Mouse (Mus musculus): ENCODE data around the gene Pgk1.
"Not testable (repeated sequence)": the region's sequence is repeated elsewhere in the genome, so short reads cannot be mapped to it uniquely, and the experiment has no call there.

Gene Pgk1

DNA sequence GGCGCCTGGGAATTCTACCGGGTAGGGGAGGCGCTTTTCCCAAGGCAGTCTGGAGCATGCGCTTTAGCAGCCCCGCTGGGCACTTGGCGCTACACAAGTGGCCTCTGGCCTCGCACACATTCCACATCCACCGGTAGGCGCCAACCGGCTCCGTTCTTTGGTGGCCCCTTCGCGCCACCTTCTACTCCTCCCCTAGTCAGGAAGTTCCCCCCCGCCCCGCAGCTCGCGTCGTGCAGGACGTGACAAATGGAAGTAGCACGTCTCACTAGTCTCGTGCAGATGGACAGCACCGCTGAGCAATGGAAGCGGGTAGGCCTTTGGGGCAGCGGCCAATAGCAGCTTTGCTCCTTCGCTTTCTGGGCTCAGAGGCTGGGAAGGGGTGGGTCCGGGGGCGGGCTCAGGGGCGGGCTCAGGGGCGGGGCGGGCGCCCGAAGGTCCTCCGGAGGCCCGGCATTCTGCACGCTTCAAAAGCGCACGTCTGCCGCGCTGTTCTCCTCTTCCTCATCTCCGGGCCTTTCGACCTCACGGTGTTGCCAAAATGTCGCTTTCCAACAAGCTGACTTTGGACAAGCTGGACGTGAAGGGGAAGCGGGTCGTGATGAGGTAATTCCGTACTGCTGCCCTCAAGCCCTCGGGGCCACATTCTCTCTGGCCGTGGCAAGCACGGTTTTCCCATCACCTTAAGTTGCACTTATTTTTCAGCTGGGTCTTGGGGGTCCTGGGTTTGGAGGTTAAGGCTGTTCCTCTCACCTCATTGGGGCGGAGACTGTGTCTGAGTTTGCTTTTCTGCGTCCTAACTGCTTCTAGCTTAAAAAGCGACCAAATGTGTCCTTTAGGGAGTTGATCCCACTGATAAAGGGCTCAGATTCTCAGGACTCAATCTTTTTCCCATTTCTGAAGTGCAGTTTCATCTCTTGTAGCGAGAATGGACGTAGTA, at the start of gene Pgk1:
TSS of gene Pgk1 (plus strand) at position 388 of the 937 bp plus-strand sequence.
- DNase-seq: peak; percentile 92

DNA sequence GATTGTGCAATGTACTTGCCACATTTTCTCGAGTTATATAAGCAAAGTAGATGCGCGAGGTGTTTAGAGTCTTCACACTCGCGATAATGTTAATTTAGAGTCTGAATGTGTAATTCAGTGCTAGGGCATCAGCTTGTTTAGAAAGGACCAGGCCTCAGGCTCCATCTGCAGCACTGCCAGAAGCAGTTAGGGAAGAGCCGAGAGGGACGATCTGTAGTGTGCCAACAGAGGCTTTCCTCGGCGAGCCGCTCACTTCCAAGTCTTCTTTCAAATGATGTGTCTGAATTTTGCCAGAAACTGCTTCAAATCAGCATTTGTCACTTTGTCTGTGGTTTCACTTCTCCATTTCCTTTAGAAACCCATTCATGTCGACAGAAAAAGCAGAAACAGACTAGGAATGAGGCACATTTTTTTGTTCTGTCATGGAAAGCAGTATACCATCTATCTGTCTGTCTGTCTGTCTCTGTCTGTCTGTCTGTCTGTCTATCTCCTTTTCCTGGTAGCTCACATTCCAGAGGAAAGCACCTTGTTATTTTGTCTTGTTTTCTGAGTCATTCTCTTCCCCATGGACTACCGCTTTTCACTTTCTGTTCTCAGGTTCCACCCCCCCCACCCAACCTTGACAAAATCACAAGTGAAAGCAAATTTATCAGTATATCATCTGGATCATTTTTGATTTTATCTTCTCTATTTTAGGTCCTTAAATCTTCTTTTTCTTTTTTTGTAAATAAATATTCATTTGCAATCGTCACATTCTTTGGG, 47.4 kb upstream of the Pgk1 start:
- no peak for DNase-seq

DNA sequence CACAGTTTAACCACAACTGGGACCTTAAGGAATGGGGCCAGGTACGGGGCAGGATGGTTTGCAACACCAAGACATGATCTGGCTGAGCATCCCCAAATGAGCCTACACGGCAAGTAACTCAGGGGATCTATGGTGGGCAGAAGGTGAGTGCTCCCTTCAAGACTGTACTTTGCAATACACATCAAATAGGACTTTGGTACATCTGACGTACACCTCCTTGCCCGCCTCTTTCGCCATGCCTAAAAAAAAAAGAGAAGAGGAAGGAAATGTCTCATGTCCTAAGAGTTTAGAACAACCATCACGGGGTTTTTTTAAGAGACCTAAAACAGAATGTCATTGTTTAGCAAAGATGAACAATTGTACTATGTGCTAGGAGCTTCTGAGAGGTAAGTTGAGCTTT, 44.0 kb upstream of the Pgk1 start, which contains the start of gene Tlr13:
TSS of gene Tlr13 (plus strand) at position 269 of the 400 bp plus-strand sequence.
- DNase-seq: no peak

DNA sequence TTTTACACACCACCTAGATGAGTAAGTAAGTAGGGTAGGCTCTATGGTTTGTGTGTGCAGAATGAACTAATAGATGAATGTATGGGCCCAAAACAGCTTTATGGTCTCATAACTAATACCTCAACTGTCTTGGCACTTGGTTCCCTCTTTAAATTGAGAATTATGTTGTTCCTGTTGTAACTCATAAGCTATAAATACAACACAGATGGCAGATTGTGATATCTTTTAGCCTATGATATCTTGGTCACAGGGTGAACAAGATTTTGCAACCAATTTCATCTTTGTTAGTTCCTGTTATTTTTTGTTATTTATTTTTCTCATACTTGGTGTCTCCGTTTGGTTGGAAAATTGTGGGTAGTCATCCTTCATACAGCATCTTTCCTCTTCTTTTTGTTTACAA, 38.7 kb upstream of the Pgk1 start:
- DNase-seq: no peak

DNA sequence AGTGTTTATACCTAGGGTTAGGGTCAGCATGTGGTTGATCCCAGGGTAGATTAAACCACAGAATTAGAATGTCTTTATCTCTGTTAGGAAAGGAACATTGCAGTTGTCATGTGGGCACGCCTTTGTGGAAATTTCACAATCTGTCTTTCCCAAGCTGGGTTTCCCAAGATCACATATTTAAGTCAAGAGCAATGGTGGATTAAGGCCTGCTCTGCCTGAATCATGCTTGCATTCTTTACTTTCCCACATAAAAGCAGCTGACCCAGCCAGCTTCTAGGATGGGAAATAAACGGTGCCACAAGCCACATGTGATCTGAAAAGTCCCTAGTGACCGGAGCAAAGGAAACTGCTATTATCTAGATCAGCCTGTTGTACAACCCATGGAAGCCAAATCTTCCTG, 37.4 kb upstream of the Pgk1 start:
- no peak for DNase-seq

DNA sequence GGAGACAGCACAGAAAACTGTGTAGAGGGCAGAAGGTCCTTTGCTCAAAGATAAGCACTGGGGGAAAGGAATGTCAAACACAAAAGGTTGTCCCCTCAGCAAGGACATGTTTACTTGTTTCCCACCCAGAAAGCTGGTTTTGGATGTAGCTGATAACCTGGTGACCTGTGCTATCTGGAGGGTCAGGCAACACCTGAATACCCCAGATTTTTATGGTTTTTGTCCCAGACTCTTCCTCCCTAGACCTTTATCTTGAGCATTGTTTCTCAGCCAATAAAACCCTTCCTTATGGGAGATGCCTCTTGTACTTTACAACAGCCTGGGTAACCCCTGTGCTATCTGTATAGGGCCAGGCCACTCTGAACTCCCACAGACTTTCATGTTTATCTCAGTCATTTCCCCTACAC, 32.7 kb upstream of the Pgk1 start:
- DNase-seq: no peak

DNA sequence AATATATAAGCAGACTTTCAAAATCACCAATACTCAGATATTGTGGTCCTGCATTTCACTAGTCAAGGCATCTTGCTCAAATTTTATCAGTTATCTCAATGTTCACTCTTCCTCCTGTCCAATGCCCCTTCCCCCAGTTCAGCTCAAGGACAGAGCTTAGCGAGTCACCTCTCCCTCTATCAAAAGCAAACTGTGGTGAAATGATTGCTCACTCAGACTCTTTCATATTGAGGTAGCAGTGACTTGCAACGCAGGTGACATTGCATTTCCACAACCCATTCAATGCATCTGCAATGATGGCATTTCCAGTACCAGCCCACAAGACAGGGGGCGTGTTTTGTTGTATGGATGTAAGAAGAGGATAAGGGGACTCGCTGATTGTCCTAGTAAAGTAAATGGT, 31.0 kb upstream of the Pgk1 start:
- no peak for DNase-seq

DNA sequence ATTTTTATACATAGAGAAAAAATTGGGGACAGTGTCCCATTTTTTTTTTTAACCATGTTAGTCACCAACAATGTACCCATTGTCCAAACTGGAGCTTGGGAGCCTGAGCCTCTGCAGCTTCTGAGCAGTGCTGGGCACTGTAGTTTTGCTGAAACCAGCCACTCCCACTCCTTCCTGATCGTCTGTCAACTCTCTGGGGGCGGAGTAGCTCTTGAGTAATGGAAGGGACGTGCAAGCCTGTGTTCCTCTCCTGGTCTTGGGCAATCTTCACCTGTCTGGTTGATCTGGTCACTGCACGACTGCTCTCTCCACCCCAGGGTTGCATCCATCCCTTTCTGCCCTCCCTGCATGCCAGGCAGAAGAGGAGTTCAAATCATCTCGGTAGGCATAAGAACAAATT, 22.9 kb upstream of the Pgk1 start:
- no peak for DNase-seq

DNA sequence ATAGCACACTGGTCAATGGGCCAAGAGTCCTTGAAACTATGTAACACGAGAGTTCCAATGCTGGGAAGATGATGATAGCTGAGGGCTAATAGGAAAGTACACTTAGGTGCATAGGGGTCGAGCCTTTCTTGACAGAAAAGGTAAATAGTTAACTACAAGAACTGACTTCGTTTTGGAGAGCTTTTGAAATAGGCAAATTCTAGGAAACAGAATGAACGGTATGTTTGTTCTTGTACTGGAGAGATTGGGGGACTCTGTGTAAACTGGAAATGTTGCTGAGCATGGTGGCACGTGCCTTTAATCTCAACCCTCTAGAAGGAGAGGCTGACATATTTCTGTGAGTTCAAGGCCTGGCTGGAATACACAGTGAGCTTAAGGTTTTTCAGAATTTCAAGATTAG, 22.3 kb upstream of the Pgk1 start:
- DNase-seq: no peak

DNA sequence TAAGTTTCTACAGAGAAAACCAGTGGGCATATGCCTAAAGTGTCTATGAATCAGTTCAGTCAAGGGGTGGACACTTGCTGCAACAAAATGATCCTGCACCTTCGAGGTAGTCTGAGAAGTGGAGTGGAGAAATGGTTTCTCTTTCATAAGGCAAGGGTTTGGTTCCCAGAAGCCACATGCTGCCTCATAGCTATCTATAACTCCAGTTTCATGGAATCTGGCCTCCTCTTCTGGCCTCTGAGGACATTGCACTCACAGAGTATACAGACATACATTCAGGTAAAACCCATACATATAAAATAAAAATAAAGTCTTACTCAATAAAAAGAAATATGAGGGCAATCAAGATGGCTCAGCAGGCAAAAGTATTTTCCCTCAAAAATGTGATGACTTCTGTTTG, 21.8 kb upstream of the Pgk1 start:
- no peak for DNase-seq

DNA sequence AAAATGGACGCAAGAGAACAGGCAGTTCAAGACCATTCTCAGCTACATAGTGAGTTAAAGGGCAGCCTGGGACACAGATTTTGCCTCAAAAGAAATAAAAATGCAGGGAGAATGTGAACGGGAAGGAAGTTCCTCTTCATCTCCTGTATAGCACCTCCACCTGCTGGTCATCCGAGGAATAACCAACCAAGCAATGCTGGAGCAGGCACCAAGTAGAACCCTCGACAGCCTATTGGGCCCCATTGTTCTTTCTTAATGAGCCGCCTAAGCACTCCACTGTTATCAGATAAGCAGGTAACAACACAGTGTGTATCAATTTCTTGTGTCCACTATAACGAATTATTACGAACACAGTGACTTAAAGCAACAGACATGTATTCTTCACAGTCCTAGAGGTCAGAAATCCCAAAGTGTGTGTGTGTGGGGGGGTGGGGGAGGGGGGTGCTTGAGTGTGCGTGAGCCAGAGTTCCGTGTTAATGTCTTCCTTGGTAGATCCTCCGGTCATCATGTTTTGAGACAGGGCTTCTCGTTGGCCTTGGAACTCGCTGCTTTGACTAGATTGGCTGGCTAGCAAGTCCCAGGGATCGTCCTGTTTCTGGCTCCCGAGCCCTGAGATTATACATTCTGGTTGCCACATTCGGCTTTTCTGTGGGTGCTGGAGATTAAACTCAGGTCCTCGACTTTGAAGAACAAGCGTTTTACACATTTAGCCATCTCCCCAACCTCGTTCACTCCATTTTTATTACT, 15.6 kb upstream of the Pgk1 start:
- peak; percentile 83 for DNase-seq

DNA sequence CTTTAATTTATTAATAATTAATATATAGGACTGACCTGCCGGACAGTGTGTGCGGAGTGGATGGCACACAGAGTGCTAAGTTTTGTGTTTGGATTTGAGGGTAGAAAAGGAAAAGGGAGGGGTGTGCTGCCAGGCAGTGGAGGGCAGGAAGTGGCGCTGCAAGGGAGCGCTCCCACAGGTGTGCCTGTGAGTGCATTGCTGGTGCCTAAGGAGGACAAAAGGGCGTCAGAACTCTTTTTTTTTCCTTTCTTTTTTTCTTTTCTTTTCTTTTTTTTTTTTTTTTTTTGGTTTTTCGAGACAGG, 15.1 kb upstream of the Pgk1 start:
- peak; percentile 59 for DNase-seq

DNA sequence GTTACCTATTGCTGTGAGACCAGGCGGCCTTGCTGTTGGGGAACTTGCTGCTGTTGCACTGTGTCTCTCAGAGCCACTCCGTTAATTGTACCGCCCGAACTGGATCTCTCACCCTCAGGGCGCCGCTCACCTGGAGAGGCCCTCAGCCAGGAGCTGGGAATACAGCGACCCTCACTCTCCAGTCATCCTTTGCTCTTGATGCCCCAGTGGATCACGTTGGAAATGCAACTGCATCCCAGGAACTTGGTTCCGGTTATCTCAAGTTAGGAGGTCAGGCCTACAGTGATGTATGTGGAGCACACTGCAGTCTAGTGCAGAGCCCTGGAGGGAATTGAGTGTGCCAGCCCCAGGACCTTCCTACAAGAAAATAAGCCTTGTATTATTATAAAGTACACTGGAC, 10.6 kb upstream of the Pgk1 start:
- DNase-seq: no peak

DNA sequence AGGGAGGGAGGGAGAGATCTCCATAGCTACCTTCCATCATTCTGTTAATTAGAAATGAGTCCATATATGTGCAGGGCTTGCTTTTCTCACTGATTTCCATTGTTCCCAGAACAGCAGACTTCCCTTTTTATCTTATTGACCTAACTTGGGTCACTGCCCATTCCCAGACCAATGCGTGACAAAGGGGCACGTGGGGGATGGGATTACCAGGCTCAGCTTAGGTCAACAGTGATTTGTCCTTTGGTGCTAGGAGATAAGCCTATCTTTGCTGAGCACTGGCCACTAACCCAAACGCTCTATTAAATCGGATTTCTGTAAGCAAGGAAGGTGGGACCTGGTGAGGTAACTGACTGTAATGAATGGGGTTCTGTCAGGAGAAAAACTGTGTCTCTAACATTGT, 2.6 kb upstream of the Pgk1 start:
- no peak for DNase-seq

DNA sequence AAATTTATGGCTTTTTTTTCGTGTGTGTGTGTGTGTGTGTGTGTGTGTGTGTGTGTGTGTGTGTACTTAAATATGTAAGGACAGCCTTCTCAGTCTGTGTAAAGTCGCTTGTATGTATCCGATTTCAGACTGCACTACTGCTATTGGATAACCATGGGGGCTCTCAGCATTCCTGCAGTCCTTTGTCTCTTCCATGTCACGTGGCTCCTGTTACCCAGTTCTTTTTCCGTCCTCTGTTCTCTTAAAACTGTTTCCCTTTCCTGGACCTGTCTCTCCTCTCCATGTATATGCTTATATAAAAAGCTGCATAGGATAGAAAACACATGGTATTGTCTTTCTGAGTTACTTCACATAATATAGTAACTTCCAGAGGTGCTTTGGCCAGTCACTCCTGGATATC, 1.2 kb upstream of the Pgk1 start:
- no peak for DNase-seq

DNA sequence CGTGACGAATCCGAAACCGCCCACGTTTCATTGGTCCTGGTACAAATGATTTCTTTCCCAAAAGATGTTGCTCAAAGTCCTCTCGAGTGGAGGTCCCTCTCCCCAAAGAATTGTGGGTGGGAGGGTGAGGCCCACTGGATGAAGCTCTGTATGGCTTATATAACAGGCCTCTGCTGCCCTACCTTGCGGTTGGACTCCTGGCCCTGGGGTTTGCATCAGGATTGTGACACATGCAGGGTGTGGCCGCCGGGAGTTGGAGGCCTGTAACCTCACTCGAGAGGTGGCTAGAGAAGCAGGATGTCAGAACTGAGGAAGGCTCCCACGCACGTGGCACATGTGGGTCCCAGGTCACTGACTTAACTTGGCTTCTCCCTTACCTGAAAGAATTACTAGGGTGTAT, 837 bp downstream of the Pgk1 start:
- peak; percentile 34 for DNase-seq

DNA sequence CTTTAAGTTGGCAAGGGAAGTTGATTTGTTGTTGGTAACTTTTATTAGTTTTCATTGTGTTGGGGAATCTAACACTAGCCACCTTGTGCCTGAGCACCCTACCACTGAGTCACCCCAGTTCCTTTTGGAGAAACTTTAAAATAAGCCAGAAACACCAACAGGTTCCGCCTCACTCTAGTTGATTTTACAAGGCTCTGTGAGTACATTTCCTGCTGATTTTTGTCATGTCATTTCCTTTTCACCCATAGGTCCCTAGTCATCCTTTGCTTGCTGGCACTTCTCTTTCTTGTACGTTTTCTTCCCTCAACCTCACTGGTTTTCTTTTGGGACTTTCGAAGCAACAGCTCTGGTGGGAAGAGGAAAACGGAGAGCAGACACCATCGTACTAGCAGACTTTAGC, 2.5 kb downstream of the Pgk1 start:
- peak; percentile 7 for DNase-seq

DNA sequence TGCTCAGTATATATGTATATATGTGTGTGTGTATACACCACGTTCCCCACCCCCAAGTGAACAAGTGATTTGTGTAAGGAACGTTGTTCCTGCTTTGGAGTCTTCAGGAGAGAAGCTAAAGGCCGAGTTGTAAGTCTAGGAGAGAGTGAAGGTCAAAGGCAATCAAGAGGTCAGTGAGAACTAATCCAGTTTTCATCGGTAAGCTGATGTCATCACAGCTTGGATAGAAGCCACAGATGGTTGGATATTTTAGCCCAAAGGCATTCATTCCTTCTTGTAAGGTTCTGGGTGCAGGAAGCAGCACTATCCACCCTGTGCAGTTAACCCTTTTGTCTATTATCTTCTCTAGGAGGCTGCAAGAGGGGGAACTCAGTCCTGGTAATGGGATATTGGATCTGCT, 3.2 kb downstream of the Pgk1 start:
- DNase-seq: no peak

DNA sequence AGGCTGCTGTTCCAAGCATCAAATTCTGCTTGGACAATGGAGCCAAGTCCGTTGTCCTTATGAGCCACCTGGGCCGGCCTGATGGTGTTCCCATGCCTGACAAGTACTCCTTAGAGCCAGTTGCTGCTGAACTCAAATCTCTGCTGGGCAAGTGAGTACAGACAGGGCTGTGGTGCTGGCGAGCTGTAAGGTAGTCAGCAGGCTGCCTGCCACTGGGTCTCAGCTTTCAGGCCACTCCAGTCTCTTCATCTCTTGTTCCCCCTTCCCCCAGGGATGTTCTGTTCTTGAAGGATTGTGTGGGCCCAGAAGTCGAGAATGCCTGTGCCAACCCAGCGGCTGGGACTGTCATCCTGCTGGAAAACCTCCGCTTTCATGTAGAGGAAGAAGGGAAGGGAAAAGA, 7.5 kb downstream of the Pgk1 start:
- DNase-seq: not testable (repeated sequence)

DNA sequence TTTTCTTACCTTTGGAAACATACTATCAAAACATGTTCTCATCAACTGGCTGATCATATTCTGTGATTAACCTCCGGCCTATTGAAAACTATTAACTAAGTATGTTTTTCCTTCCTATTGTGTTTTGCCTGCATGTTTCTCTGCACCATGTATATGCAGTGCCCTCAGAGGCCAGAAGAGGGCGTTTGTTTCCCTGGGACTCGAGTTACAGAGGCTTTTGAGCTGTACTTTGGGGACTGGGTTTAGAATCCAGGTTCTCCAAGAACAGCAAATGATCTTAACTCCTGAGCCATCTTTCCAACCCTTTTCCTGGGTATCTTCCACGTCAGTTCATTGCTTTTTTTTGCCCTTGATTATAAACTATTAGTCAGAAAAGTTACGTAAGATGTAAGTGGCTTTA, 10.4 kb downstream of the Pgk1 start:
- DNase-seq: peak; percentile 16

DNA sequence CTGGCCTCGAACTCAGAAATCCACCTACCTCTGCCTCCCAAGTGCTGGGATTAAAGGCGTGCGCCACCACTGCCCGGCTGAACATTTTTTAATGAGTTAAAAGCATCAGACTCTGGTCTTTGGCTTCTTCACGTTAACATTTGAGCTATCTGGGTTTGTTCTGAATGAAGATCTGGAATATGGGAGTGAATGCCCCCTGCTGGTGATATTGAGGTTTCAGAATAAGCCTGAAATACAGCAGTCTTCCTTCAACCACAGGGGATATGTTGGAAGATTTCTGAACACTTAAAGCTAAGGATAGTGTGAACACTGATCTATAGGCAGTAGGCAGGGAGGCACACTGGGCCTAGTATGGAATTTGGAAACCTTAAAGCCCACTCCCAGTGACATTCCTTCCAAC, 12.0 kb downstream of the Pgk1 start:
- peak; percentile 5 for DNase-seq

DNA sequence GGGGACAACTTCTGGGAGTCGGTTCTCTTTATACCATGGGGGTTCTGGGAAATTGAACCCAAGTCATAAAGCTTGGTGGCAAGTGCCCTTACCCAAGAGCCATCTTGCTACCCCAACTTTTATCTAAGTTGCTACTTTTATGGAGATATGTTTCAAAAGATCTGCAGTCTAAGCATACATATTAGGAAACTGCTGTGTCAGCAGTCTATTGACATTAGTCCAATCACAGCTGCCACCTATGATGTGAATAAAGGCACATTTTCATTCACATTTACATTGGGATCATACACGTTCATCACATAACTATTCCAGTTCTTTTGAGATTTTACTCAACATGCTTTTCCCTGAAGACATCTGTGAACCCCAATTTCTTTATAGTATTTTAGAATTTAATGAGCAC, 22.2 kb downstream of the Pgk1 start:
- DNase-seq: no peak

DNA sequence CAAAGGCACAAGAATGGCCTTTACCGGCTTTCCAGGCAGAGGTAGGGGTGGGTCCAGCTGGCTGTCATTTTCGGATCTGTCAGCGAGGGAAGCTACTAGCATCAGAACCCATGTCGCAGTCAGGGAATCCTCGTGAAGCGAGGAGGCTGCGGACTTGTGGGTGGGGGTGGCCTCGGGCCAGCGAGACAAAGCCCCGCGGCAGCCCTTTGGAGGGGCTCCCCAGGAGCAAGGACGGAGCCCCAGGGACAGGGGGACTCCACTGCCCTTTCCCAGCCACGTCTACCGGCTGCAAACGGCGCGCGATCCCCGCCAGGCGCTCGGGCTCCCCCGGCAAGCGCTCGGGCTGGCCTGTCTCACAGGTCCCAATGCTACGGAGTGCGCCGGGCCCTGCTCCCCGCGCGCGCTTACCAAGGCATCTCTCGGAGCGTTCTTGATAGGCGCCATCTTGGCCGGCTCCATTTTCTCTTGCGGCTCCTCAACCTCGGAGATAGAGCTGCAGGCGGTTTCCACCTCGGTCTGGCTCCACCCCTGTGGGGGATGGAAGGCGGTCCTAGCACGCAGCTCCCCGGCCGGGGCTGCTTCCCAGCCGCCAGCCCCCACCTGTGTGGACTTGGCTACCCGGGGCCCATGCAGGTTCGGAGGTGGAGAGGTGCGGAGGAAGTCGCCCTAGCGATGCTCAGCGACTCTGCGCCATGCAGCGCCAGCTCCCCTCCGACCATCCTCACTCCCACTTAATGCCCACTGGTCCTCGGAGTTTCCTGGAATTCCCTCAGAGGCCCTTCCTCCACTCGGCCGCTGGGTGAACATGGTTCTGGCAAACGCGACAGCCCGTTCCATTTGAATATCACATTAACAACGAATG, 32.5 kb downstream of the Pgk1 start:
- DNase-seq: peak; percentile 75
